ENCODE assay signal across 22 mouse cellular contexts in the genomic region with DNA sequence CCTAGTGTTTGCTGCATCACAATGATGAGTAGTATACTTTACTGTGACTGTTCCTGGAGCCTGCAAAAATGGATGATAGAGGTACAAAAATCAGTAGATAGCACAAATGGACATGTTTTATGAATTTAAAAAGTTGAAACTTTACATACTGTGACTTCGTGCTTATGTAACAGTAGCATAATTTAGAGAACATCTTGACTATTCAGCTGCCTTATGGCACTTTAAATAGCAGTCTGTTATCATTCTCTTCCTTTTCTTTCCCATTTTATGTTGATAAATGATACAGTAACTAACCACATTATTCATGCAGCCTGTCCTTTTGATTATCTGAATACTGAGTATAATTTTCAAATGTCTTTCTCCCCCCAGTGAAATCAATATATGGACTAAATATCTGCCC.
A peak's percentile ranks its signal among the peaks of the same experiment; 100 is the strongest.
DNase-seq lines count a peak whose midpoint lies in the region; ATAC-seq and TF ChIP-seq lines count a peak whose summit lies in the region.
"Had no signal": no experiment of that assay in that cellular context is flagged by ENCODE, and none has a peak within 500 bp of the region (broad histone marks: within the 10 kb centered on the region; RNA-seq: fewer than 3 reads in every experiment).

No protein-coding gene starts in this region.

- H3K27ac ChIP-seq in layer of hippocampus, adult 2 months: peak overlapping the region; percentile 80
- H3K27ac ChIP-seq: embryonic facial prominence, embryonic 13.5 days; embryonic facial prominence, embryonic 15.5 days; forebrain, embryonic 13.5 days; forebrain, embryonic 15.5 days had no signal

- peak; percentile 78 for ATAC-seq in frontal cortex, adult (ENCODE audit: low TSS enrichment)
- ATAC-seq: forebrain, embryonic 13.5 days; forebrain, embryonic 15.5 days had no signal

- H3K4me3 ChIP-seq in layer of hippocampus, adult 2 months: no peak overlapping the region
- H3K4me3 ChIP-seq: embryonic facial prominence, embryonic 13.5 days; embryonic facial prominence, embryonic 15.5 days; erythroblast, embryonic 14.5 days; forebrain, embryonic 13.5 days; forebrain, embryonic 15.5 days had no signal

- intact Hi-C loops in left cerebral cortex, postnatal 36 days (cut with DNase I): no loop called here

- no peak for DNase-seq in frontal cortex, postnatal 36 days (ENCODE audit: low spot score in 2 of 2)
- peak in 1 of 2 experiments; percentile 54 for DNase-seq in layer of hippocampus, adult 2 months (ENCODE audit: low spot score in 2 of 2)
- DNase-seq in layer of hippocampus, postnatal 10 days (ENCODE audit: low spot score in 2 of 2): no peak
- peak; percentile 5 for DNase-seq in left cerebral cortex, adult 11 months (ENCODE audit: low spot score)
- no peak for DNase-seq in left cerebral cortex, postnatal 36 days (ENCODE audit: low spot score in 2 of 2)
- DNase-seq in telencephalon, adult 2 months (ENCODE audit: low read depth, low spot score): peak; percentile 27
- no peak for DNase-seq in embryo, embryonic 10.5 days (ENCODE audit: low spot score)
- DNase-seq: adrenal gland, adult 2 months; adrenal gland, postnatal 10 days; adrenal gland, postnatal 25 days; cerebellum, adult 11-12 months; cerebellum, adult 2 months; cerebellum, adult 9-10 months; cerebellum, postnatal 10 days; cerebellum, postnatal 25 days; embryo, embryonic 11 days had no signal

- TF ChIP-seq CTCF in layer of hippocampus, adult 2 months (conservative IDR thresholded peaks at IDR 0.05): no peak

Comparison
In these comparisons a context has a peak if more than half of its experiments do, and no peak if none do; other contexts are left out.
1. DNase-seq: peak in left cerebral cortex, adult 11 months (single experiment) and telencephalon, adult 2 months (single experiment); none in frontal cortex, postnatal 36 days (0 of 2), layer of hippocampus, postnatal 10 days (0 of 2), left cerebral cortex, postnatal 36 days (0 of 2) and embryo, embryonic 10.5 days (single experiment).